ENCODE assay signal across 9 mouse cellular contexts in genomic region chr1:136050312-136051012, GRCm38 (mm10). TPM values are rescaled to one million over a fixed set of nuclear protein-coding genes. Genes with fewer than 3 reads are reported as not detected.
DNase-seq lines count a peak whose midpoint lies in the region; ATAC-seq and TF ChIP-seq lines count a peak whose summit lies in the region.
"Had no signal": no experiment of that assay in that cellular context is flagged by ENCODE, and none has a peak within 500 bp of the region (broad histone marks: within the 10 kb centered on the region; RNA-seq: fewer than 3 reads in every experiment).

Gene Ascl5 (plus strand): TSS chr1:136050804.

- 0 out of 2 replicates have a peak, but pooled peaks cover 3% of the 10 kb centered on the region for H3K9me3 ChIP-seq in E14TG2a.4 (ENCODE audit: low read length)
- no peaks in the 10 kb centered on the region for H3K9me3 ChIP-seq in heart, postnatal 0 days (replicated peaks; ENCODE audit: control insufficient read depth, low read length)

- H3K4me2 ChIP-seq in heart, postnatal 0 days (ENCODE audit: low read depth, low read length), result peak within 1 kb of the TSS; percentile 29

- peaks cover 63% of the 10 kb centered on the region for H3K27me3 ChIP-seq in E14TG2a.4 (ENCODE audit: insufficient read depth, low read length)
- H3K27me3 ChIP-seq in heart, postnatal 0 days (ENCODE audit: control insufficient read depth, insufficient read depth, low read length), result peaks cover 59% of the 10 kb centered on the region

- TF ChIP-seq CTCF in E14TG2a.4 (conservative IDR thresholded peaks at IDR 0.05; ENCODE audit: low read length), result no peak
- no peak for TF ChIP-seq CTCF in heart, postnatal 0 days (IDR thresholded peaks at IDR 0.05; ENCODE audit: low read depth)

- TF ChIP-seq EP300 in heart, postnatal 0 days (IDR thresholded peaks at IDR 0.05; ENCODE audit: low read depth), result no peak

- DNase-seq in gastrocnemius, postnatal 10 days, result peak; percentile 16
- DNase-seq in gastrocnemius, postnatal 25 days, result no peak
- no peak for DNase-seq in heart, postnatal 0 days (ENCODE audit: low spot score)
- no peak for DNase-seq in thymus, postnatal 25 days
- DNase-seq in MN1 (ENCODE audit: low spot score), result no peak

- WGBS in heart, postnatal 0 days, result 19% methylated on average over 29 of the region's 29 CpGs

- H3K4me3 ChIP-seq in E14TG2a.4 (replicated peaks; ENCODE audit: low read length), result peak within 1 kb of the TSS; percentile 70
- H3K4me3 ChIP-seq in heart, postnatal 0 days (ENCODE audit: low read depth, low read length), result peak within 1 kb of the TSS; percentile 25
- H3K4me3 ChIP-seq: erythroblast, embryonic 14.5 days had no signal

- H3K27ac ChIP-seq in heart, postnatal 0 days (ENCODE audit: low read depth), result no peak within 1 kb of the TSS

- H3K36me3 ChIP-seq in E14TG2a.4 (ENCODE audit: insufficient read depth, low read length), result no peaks in the 10 kb centered on the region
- no peaks in the 10 kb centered on the region for H3K36me3 ChIP-seq in heart, postnatal 0 days (replicated peaks; ENCODE audit: control insufficient read depth, insufficient read depth, low read length)

- H3K9ac ChIP-seq in heart, postnatal 0 days (replicated peaks; ENCODE audit: low read depth, low read length), result no peak within 1 kb of the TSS

- no peak for ATAC-seq in heart, postnatal 0 days (ENCODE audit: insufficient read depth, low read depth)
- ATAC-seq in megakaryocyte, adult 5-6 weeks (ENCODE audit: poor library complexity, severe bottlenecking), result peak; percentile 27; the same call in 1 of the 2 replicates
- ATAC-seq in inflammation-experienced regulatory T-cells, adult 6 months, result no peak

- H3K4me1 ChIP-seq in E14TG2a.4 (replicated peaks; ENCODE audit: low read depth, low read length), result peaks cover 19% of the 10 kb centered on the region
- H3K4me1 ChIP-seq in heart, postnatal 0 days (ENCODE audit: control insufficient read depth, insufficient read depth), result no peaks in the 10 kb centered on the region

RNA-seq across cellular contexts. Expression of gene Ascl5, which starts in this region (rescaled TPM):
- not detected for total RNA-seq in gastrocnemius, postnatal 10 days (2021)
- not detected for total RNA-seq in gastrocnemius, postnatal 25 days (2021)
- total RNA-seq in heart, postnatal 0 days (2014; rRNA removed; ENCODE audit: low replicate concordance), result not detected in 2 replicates
- polyA plus RNA-seq in heart, postnatal 0 days (2015; fragmentation: Nextera tagmentation; extraction: Ambion mirVana), result not detected in 2 replicates
- not detected in 2 replicates for total RNA-seq in megakaryocyte, adult 5-6 weeks (2015)
- not detected in 2 replicates for total RNA-seq in megakaryocyte, adult 5-6 weeks (2017)
- polyA plus RNA-seq in inflammation-experienced regulatory T-cells, adult 6 months (2017; shearing (Covaris generic)), result not detected

Comparison
In these comparisons a context has a peak if more than half of its experiments do, and no peak if none do; other contexts are left out.
1. Peak in DNase-seq in gastrocnemius, postnatal 10 days; RNA of the gene not detected or under 1 TPM.
2. Peak in ATAC-seq in megakaryocyte, adult 5-6 weeks; RNA of the gene not detected or under 1 TPM.